Mouse (Mus musculus): Measurements from ENCODE around the gene Olig2.
"Not testable (repeated sequence)": the region's sequence is repeated elsewhere in the genome, so short reads cannot be mapped to it uniquely, and the experiment has no call there.

The Olig2 gene

GRCm38 (mm10) chr16:91226883-91227759 is 1.9 kb downstream of the Olig2 start:
- no peak for DNase-seq (ENCODE audit: low read depth)

DNA sequence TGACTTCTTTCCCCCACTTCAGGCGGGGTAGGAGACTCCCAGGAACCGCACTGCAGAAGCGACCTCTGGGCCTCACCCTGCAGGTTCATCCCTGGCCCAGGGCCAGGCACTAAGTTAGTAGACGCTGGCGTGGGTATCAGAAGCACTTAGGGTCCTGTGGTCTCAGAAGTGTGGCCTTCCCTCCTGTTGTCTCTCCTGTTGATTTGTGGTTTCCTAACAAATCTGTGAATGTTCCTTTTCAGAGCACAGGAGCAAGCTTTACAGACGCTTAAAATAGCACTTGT is 2.4 kb downstream of the Olig2 start:
- DNase-seq (ENCODE audit: low read depth): no peak

DNA sequence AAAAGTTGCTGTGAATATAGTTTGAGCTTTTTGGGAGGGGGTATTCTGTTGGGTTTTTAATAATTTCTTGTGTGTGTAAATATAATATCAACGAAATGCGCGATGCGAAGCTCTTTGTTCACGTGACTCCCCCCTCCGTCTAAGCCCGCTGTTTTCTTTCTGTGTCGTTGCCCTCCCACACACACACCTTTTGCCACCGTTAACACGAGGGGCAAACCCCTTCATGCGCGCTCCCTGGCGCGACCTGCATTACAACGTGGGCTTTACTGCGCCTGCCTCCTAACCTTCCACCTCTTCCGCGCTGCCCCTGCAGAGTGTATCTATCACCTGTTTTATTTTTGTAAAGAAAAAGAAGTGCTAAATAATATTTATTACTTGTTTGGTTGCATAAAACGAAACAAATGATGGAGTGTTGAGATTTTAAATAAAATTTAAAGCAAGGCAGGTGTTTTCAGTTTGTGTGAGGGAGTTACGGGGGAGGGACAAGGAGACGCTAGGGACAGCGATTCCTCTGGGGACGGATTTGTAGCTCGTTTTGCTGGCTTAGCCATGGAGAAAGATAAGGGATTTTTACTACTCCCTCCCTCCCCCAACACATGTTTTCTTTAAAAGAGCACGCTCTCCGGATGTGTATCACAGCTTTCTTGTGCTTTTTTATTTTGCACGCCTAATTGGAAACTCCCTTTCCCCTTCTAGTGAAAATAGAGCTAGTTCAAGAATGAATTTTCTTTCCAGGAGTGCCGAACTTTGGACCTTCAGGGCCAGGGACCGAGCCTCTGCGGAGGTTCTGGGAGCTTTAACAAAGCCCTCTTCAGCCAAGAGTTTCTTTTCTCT is 3.2 kb downstream of the Olig2 start:
- DNase-seq (ENCODE audit: low read depth): no peak

DNA sequence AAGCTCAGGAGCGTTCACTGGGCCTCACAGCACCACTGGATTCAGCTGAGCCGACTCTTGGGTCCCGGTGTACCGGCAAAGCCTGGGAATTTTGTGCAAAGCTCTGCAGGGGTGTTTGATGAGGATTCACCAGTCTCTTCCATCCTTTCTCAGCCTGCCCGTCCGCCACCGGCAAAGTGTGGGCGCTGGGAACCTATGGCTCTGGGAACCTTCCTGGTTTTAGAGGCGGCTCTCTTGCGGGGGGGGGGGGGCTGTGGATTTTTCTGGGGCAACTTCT is 3.8 kb downstream of the Olig2 start:
- DNase-seq (ENCODE audit: low read depth): no peak

DNA sequence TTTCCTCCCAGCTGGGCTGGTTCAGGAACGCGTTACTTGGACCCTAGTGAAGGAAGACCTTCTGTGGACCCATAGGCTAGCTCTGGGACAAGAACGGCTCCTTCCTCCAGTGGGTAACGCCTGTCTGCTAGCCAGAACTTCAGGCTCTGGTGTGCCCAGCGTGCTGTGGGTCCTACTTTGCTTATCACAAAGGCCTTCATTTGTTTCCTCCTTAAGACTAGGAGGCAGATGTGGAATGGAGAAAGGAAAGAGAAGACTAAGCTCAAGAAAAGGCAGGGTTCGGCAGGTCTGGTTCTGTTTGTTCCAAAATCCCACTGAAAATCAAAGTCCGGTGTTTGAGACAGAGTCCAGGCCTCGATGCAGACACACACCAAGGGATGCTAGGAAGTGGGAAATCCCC is 4.4 kb downstream of the Olig2 start:
- DNase-seq (ENCODE audit: low read depth): no peak

GRCm38 (mm10) chr16:91231781-91232469 is 6.7 kb downstream of the Olig2 start:
- DNase-seq (ENCODE audit: low read depth): no peak

- DNase-seq (ENCODE audit: low read depth): no peak
Observed at GRCm38 (mm10) chr16:91232470-91233240, 7.4 kb downstream of the Olig2 start.

GRCm38 (mm10) chr16:91233241-91233944 is 8.1 kb downstream of the Olig2 start:
- DNase-seq (ENCODE audit: low read depth): no peak

- no peak for DNase-seq (ENCODE audit: low read depth)
Observed at GRCm38 (mm10) chr16:91239024-91239423, 13.8 kb downstream of the Olig2 start.

GRCm38 (mm10) chr16:91246292-91246691 is 21.0 kb downstream of the Olig2 start:
- DNase-seq (ENCODE audit: low read depth): no peak

- DNase-seq (ENCODE audit: low read depth): not testable (repeated sequence)
Observed at GRCm38 (mm10) chr16:91255419-91256164, 30.3 kb downstream of the Olig2 start.

DNA sequence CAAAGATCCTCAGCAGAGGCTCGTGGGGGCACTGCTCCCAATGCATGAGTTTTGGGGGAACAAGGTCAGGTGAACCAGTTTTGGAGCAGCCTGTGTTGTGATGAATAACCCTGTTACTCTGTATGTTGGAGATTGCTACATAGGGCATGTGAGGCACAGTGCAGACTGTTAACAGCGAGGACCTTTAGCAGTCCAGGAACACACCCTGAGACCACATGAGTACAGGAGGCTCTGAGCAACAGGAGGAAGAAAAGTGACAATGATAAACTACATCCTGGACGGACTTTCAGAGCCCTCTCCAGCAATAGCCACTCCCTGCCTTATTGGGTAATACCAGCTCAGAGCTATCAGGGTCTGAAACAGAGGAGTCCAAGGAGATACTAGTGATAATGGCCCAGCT is 33.7 kb downstream of the Olig2 start:
- no peak for DNase-seq (ENCODE audit: low read depth)

DNA sequence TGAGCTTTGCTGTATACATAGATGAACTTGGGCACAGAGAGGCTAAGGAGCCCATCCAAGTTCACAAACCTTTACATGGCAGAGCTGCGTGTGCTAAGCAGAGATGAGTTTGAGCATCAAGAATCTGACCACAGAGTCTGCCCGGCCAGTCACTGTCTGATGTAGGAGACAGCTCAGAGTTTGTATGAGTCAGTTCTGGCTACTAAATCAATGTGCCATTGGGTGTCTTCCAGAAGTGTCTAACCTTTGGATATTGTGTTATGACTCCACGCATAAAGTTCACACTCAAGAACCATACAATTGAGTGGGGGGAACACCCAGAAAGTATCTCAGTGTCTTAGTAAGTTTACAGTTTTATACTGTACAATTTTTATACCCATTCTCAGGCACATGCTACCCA is 35.6 kb downstream of the Olig2 start:
- DNase-seq (ENCODE audit: low read depth): no peak

DNA sequence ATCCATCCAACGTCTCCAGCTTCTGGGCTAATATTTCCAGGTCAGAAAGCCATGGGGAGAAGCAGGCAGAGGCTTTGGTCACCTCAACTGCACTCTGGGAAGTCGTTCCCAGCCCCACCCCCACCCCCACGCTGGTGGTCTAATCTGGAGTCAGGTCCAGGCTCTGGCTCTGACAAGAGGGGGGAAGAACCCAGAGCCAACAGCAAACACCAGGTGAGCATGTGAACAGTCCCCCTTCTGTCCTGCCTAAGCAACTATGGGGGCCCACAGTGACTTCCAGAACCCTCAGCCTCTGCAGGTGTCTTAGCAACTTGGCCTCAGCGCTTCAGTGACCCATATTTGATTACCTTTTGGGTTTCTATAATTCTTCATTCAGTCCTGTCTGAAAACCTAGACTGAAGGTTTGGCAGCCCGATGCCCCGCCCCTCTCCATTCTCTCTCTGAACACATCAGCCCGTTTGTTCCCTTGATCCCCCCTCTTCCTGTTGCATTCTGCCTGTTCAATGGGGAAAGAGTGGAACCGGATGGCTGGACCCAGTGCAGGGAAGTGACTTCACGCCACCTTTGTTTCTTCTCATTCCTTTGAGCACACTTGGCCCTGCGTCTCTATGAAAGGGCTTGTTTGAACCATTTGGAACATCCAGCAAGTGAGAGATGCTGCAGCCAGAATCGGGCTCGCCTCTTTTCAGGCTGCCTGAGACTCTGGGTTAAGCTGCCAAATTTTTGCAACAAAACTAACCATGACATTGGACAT is 37.4 kb downstream of the Olig2 start:
- no peak for DNase-seq (ENCODE audit: low read depth)

GRCm38 (mm10) chr16:91265972-91266371 is 40.7 kb downstream of the Olig2 start:
- no peak for DNase-seq (ENCODE audit: low read depth)

DNA sequence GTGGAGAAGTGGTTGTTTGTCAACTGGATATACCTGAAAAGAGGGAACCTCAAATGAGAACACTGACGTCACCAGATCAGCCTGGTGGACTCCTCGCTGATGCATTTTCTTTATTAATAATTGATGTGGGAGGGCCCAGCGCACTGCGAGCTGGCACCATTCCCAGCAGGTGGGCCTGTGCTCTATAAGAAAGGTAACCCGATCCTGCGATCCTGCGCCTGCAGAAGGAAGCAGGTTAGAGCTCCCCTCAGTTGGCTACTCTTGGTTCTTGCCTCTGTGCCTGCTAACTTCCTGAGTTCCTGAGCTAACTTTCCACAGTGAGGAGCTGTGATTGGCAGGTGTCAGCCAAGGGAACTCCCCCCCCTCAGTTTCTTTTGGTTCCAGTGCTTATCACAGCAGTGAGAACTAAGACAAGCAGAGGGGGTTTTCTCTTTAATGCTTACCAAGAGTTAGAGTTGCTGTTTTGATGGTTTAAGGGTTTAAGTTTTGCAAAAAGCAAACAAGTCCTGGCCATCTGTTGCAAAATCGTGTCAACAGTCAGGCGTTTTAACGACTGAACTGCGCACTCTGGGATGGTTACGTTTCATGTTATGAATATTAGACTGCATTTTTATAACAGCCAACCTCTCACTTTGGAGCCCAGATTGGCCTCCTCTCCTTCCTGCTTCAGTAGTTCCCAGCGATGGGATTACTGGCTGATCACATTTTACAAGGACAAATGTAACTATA is 43.6 kb downstream of the Olig2 start:
- DNase-seq (ENCODE audit: low read depth): no peak

DNA sequence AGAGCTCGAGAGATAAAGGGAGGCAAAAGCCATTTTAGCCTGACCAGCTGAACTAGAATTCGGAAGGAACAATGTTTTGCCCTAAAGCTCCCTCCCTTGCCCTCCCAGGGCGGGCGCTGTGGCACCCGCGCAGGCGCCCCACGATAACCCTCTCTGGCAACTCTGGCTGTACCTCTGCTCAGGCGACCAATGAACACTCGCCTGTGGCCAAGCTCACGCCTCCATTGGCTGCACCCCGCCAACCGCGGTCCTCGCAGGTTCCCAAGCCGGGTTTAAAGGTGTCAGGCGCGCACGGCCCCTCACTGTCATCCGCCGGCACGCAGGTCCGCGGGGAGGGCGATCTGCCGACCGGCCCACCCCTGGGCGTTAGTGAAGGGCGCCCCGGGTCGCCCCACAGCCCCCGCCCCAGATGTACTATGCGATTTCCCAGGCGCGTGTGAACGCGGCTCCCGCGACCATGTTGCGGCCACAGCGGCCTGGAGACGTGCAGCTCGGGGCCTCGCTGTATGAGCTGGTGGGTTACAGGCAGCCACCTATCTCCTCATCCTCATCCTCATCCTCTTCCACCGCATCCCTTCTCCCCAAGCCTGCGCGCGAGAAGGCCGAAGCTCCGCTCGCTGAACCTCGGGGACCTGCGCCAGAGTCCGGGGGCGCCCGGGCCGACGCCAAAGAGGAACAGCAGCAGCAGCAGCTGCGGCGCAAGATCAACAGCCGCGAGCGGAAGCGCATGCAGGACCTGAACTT is 44.4 kb downstream of the Olig2 start, which contains the start of gene Olig1:
Gene Olig1 (plus strand): TSS at position 305 of the 744 bp plus-strand sequence.
- no peak for DNase-seq (ENCODE audit: low read depth)

GRCm38 (mm10) chr16:91270212-91270971 is 45.1 kb downstream of the Olig2 start:
- DNase-seq (ENCODE audit: low read depth): no peak

Measured in fibroblast of lung, adult 2 months (primary cell).